Mouse (Mus musculus) ES-CJ7 (cell line): Measurements from ENCODE around the gene Rpl36a.

Source experiments
- DNase-seq: peaks from one replicate; pipeline ENCODE4 v3.0.0; 2011; ENCODE audit warnings: low read depth, low spot score

Gene Rpl36a

DNA sequence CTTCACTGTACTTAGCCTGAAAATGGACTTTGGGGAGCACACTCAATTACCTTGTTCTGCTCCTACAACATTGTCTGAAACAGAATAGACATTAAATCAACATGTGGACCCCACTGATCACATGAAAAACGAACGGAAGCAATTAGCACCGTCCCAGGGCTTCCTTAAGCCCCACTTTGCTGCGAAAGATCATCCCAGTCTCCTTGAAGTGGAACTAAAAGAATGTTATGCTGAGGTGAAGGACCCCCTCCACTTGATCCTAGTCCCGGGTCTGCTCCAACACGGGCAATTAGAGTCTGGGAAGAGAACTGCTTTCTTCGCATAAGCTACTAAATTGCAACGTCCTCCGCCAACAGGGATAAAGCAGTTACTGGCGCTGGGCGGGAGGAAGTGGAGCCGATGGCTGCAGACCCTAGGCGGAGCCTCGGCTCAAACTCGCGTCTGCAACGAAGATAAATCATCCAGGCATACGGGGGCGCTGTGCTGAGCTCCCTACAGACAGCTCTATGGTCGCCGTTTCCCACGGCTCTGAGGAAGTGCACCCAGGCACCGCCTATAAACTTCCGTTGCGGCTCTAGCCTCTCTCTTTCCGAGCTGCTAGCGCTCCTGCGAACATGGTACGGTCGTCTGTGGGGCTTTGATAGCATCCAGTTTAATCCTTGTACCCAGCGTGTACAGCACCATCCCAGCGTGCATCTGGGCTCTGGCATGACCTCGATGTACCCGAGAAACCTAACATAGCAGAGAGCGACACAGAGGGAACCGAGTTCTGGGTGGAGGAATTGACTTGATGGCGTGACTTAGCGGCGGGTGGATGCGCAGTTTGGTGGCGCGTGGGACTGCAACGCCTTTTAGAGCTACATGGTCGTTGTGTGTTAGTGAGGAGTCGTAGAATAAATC, at the start of gene Rpl36a:
Gene Rpl36a, plus strand, starts transcription at position 552 of the 900 bp plus-strand sequence.
- peak; percentile 94 for DNase-seq

DNA sequence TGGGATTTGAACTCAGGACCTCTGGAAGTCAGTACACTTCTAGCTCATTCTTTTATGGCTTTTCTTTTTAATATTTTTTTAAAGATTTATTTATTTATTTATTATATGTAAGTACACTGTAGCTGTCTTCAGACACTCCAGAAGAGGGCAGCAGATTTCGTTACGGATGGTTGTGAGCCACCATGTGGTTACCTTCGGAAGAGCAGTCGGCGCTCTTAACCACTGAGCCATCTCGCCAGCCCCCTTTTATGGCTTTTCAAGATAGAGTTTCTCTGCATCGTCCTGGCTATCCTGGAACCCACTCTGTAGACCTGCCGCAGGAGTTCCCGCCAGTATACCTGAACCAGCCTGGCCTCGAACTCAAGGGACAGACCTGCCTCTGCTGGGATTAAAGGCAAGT, 45.7 kb upstream of the Rpl36a start:
- DNase-seq: peak; percentile 50

DNA sequence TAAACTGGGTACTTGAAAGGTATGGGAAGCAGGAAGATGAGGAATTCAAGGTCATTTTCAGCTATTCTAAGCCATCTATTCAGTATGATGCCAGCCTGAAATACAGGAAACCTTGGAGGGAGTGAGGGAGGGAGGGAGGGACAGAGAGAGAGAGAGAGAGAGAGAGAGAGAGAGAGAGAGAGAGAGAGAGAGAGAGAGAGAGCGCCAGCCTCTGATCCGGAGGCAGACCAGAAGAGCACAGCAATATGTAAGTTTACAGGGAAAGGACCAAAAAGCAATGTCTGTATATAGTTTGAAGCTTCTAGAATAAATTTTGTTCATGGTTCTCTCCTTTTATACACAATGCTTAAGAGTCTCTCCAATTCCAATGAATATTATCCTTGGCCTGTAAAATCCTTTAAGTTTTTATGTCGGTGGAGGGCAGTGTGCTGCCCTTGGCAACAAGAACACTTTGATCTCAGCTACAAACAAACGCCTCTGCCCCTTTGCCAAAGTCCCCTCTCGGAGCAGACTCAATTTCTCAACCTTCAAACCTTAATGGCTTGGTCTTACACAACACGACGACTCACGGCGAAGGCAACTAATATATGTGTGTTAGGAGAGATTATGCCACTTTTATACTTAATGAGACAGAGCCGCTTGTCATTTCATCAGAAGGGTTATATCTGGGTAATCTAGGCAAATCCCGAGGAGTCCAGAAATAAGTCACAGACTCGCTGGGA, 44.9 kb upstream of the Rpl36a start:
- peak; percentile 6 for DNase-seq

DNA sequence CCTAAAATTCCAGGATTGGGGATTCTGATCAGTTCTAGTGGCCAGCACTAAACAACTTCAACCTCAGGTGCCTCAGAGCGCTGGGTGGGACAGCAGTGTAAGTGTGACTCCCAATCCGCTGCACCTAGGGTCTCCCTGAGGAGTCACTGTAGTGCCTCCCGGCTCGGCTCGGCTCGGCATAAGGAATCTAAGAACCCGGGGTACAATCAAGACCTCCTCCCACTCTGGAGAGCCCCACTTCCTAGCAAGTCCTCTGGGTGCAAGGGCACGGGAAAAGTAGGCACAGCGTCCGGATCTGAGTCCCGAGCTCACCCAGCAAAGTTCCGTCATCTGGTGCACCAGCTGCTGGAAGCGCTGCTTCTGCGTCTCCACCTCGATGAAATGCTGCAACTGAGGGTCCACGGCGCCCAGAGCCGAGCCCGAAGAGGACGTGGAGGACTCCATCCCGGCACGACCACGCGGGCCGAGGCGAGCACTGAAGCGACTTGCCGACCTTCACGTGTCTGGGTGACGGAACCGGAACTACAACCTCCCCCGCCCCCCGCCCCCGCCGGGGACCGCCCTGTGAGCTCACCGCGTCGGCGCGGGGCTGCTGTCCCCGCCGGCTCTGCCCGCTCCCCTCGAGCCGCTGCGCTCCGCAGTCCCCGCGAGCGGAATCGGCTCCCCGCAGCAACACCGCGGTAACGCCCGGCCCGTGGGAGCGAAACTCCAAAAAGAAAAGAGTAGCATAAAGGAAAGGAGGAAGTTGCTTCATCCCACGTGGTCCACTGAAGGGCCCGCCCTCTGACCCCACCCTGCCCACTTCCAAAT, 44.1 kb upstream of the Rpl36a start, which contains the start of gene Timm8a1:
Gene Timm8a1, minus strand, starts transcription at position 721 of the 810 bp plus-strand sequence.
- peak; percentile 61 for DNase-seq

DNA sequence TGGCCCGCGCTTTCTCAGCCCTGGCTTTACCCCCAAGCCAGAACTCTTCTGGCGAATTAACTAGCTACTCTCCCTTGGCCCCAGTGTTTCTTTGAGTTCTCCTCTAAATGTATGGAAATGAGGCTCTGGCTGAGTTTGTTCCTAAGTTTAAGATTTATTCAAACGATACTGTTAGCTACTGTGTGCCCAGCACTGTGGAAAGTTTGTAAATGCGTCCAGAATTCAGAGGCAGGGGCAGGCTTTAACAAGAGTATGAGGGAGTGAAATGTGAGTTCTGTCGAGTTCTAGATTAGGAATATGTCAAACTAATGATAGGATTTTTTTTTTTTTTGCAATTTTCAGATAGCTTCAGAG, 43.5 kb upstream of the Rpl36a start:
- DNase-seq: no peak

DNA sequence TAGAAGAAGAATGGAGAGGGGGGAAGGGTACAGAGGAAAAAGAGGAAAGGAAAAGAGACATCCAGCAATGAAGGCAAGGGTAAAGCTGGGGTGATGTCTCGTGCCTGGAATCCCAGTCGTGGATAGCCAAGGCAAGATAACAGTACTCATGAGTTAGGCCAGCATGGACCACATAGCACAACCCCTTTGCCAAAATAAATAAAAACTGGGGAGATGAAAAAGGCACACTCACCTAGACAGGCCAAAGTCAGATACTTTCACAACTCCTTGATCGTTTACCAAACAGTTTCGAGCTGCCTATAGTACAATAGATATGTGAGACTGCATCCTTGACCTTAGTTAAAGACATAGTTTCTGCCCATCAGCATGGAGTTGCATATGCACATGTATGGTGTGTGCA, 38.1 kb upstream of the Rpl36a start:
- DNase-seq: no peak

DNA sequence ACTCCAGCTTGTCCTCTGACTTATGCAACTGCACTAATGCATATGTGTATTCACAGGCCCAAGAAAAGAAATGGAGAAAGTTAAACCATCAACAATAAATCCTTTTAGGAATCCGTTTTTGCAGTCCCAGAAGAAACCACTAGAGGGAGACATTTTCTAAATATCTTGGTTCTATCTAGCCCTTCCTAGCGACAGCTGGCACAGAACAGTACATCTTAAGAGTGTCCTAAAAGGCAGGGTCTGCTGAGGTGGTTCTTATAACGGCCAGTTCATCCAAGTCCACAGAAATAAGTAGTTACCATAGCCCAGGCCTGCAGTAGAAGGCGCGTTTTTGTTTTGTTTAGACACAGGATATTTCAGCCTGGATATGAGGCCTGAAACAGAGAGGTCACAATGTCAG, 34.6 kb upstream of the Rpl36a start:
- DNase-seq: peak; percentile 38

DNA sequence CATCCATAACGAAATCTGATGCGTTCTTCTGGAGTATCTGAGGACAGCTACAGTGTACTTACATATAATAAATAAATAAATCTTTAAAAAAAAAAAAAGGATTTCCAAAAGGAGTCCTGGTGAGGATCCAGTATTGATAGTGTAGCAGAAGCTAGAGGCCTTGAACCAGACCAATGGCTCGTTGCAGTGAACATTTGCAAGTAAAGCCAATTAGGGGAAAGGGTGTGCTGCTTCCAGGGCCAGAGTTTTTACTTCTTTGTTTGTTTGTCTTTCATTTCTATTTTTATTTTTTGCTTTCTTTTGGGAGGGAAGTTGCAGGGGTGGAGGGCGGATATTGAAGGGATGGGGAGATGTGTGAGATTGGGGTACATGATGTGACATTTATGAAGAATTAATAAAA, 32.1 kb upstream of the Rpl36a start:
- no peak for DNase-seq

DNA sequence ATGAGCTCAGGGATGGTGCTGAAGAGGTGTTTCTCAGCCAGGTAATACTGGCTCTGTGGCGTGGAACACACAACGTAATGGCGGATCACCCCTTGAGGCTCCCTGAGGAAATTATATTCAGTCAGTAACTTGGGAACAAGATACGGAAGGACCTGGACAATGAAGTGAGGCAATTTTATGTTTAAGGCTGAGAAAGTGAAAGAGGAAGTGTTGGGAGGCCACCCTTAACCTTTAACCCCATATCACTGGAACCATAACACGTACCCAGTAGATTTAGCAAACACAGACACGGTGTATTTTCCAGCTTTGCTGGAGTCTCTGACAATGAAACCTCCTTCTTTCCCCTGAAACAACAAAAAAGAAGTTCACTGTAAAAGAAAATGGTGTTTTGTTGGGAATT, 31.0 kb upstream of the Rpl36a start:
- no peak for DNase-seq

DNA sequence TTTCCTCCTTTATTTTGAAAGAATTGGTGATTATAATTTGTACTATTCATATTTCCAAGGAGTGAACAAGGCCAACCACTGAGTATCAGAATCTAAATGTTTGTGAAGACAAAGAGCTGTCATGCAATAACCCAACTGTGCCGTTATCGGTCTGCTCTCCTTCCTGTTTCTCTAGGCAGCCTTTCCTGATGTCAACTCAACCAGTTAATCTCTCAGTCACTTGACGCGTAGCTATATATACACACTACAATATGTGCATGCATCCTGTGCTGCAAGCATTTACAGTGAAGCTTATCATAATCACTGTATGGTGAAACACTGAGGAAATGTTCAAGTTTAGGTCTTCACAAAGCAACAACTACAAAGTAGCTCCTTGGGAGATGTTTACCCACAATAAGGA, 21.1 kb upstream of the Rpl36a start:
- no peak for DNase-seq

DNA sequence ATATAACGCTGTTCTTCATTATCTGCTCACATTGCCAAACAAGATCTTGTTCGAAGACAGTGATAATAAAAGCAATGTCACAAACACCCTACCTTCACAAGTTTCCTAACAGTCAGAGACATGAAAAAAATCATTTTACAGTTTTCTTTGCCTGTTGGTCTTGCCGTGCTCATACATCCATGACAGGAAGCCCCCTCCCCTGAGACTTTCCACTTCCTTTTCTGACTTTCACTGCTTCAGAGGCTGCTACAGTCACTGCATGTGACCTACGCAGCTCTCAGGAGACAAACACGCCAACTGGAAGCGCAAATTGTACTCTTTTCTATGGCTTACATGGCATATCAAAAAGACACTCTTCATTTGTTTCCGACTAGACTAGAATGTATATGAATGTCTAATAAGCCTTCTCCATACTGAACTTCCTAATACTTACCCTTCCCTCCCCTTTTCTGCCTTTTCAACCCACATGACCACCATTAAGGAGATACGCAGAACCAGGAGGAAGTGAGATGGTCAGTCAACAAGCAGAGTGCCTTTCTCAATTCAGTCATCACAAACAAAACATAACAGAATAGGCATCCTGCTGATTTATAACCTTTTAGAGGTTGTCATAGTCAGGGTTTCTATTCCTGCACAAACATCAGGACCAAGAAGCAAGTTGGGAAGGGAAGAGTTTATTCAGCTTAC, 18.8 kb upstream of the Rpl36a start:
- DNase-seq: no peak

DNA sequence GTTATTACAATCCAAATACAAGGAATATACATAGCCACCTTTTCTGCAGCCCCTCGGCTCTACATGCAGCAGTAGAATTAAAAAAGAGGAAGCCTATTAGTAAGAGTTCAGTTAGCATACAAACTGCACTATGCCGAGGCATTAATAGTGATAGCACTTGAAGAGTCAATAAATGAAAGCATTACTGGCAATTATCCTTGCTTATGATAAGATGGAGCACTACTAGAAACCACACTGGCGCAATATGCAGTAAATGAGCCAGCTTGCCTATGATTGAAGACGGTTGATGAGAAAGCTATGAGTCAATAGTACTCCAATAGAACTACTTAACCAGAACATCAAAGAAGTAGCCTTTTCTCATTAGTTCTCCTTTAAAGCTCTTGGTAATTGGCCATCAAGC, 7.6 kb upstream of the Rpl36a start:
- no peak for DNase-seq

DNA sequence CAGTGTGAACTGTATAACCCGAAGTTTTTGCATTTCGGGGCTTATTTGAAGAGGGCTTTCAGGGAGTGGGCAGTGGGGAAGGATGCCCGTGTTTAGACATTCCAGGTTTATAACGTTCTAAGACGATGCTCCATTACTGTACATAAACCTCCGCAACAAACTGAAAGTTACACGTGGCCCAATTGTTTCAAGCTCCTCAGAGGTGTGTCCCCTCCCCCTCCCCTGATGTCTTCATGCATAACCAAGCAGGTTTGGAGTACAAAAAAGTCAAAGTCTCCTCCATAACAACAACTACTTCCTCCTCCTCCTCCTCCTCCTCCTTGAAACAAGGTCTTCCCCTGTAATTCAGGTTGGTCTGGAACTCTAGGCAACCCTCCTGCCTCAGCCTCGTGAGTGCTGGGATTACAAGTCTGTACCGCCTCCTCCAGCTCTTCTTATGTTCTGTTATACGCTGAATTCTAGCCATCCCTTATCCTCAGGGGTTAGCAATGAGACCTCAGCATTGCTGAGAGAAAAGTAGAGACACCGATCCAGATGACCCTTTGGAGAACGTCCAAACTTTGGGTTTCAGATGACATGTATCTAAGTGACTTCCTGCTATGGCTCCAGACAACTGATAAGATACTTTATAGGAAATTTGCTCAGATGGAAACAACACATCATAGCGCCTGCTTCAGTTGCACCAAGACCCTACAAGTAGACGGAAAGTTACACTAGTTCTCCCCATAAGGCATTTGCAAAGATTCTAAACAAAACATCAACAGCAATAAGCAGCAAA, 4.7 kb upstream of the Rpl36a start:
- DNase-seq: no peak

DNA sequence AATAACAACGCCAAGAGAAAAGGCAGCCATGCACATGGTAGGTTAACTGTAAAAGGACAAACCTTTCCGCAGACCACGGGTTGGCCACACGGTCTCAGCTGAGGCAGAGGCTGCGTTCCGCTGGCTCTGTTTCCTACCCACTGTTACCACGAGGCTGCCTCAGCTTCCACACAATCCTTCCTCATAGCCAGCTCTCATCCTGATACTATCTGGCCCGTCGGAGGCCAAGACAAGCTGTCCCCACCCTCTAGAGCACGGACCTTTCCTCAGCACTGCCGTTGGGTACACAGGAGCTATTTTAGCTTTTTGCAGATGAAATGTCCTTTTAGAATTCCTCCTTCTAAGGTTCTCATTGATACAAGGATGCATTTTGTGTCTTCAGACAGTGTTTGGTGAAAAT, 3.2 kb upstream of the Rpl36a start:
- no peak for DNase-seq

DNA sequence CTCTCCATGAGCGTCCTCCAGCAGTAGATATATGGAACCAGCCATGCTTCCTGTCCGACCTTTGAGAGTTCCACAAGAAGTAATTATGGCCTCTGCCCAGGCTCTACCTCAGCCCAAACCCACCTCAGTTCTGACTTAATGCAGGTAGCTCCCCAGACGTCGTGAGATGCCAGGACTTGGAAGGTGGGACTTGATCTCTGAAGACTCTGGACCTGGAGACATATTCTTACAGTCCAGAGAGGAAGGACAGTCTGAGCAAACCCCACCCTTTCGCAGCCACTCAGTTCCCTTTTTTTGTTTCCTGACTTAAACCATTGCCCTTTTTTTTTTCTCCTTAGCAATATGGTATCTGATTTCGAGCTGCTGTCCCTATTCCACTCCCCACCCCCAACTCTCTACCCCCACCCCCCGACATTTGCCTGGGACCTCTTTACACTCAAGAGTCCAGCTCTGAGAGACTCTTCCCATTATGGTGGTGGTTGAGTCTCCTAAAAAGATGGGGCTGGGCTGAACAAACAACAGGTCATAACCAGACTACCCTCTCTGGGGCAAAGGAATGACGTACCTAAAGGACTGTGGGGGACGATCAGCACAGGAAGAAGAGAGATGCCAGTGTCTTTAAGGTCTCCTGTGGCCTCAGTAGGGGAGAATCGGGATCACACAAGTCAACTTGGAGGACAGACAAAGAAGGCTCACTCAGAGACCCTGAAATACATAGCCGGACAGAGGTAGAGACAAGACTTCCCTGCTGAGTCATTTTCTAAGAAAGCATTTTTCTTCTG, 2.4 kb upstream of the Rpl36a start, which contains the start of gene Btk:
Gene Btk, minus strand, starts transcription at position 683 of the 782 bp plus-strand sequence.
- no peak for DNase-seq

DNA sequence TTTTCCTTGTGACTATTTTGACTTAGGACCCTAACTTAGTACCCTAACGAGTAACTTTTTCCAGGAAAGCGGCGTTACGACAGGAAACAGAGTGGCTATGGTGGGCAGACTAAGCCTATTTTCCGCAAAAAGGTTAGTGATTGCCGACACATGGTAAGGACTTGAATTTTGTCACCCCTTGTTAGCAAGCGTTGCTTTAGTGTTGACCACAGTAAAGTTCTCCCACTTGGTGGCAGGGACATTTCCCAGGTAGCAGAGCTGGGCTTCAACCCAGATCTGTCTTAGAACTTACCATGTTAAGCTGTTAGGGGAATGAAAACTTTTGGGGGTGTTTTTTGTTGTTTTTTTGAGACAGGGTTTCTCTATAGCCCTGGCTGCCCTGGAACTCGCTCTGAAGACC, 993 bp downstream of the Rpl36a start:
- no peak for DNase-seq

DNA sequence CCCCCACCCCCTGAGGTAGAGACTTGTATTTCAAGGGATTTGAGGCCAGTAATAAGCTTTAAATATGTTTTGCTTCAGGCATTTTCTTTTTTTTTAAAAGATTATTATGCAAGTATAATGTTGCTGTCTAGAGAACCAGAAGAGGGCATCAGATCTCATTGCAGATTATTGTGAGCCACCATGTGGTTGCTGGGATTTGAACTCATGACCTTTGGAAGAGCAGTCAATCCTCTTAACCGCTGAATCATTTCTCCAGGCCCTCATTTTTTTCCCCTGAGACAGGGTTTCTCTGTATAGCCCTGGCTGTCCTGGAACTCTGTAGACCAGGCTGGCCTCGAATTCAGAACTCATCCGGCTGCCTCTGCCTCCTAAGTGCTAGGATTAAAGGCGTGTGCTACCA, 2.8 kb downstream of the Rpl36a start:
- no peak for DNase-seq

DNA sequence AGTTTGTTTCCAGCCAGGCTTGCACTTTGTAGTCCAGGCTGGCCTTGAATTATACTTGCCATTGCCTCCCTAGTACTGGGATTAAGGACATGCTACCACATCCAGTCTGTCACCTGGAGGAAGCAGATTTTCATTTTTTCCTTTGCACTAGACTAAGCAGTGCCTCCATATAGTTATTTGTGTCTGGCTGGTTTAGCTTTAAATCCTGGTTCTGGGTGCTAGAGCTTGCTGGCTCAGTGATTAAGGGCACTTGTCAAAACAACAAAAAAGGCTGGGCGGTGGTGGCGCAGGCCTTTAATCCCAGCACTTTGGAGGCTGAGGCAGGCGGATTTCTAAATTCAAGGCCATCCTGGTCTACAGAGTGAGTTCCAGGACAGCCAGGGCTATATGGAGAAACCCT, 3.5 kb downstream of the Rpl36a start:
- no peak for DNase-seq

DNA sequence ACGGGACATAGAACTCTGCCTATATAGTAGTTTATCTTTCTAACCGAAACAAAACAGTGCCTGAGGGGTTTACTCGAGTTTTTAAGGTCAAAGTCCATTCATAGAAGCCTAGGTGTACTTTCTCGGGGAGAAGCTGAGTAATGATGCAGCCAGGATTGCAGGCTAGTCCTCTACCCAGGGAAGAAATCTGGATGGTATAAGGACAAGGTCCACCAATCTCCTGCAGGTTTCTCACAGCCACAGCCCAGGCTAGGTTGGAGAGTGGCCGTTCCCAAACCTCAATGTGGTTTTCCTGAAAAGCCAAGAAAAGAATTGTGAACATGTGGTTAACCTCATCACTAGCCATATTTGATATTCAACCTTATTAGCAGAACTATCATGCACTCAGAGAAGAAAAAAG, 4.4 kb downstream of the Rpl36a start:
- DNase-seq: no peak
